Mouse (Mus musculus): ENCODE data around the gene Dnase2a. TPM values are rescaled to one million over a fixed set of nuclear protein-coding genes. Genes with fewer than 3 reads are reported as not detected.
A peak's percentile ranks its signal among the peaks of the same experiment; 100 is the strongest.

Dnase2a gene
- polyA plus RNA-seq, 1 experiment from 2014 or later = 9.8 TPM

GRCm38 (mm10) chr8:84945235-84945632 is 36.9 kb downstream of the Dnase2a start:
- no peaks in the 10 kb centered on the region for H3K9me3 ChIP-seq
- H3K4me2 ChIP-seq = peak overlapping the region; percentile 98
- ATAC-seq (ENCODE audit: low FRiP score) = peak; percentile 27; the same call in 1 of the 2 replicates
- no peaks in the 10 kb centered on the region for H3K36me3 ChIP-seq (replicated peaks)
- peaks cover 29% of the 10 kb centered on the region for H3K4me1 ChIP-seq
- 3% methylated on average over 11 of the region's 11 CpGs for WGBS
- no peak overlapping the region for H3K27ac ChIP-seq
- H3K27me3 ChIP-seq = peaks cover 72% of the 10 kb centered on the region
- peak overlapping the region; percentile 70 for H3K4me3 ChIP-seq (replicated peaks)
- peak overlapping the region; percentile 69; the same call in 1 of the 2 replicates for H3K9ac ChIP-seq

GRCm38 (mm10) chr8:84945633-84946527 is 37.5 kb downstream of the Dnase2a start:
- ATAC-seq (ENCODE audit: low FRiP score) = peak; percentile 77
- Histone ChIP-seq H3K27me3 (peaks cover 76% of the 10 kb centered on the region), H3K4me3 (replicated peaks) (peak overlapping the region; percentile 70), H3K4me2 (peak overlapping the region; percentile 98), H3K9me3 (no peaks in the 10 kb centered on the region), H3K4me1 (peaks cover 29% of the 10 kb centered on the region), H3K9ac (peak overlapping the region; percentile 69), H3K36me3 (replicated peaks) (no peaks in the 10 kb centered on the region), H3K27ac (peak overlapping the region; percentile 59; the same call in 1 of the 2 replicates)
- under 1% methylated on average over 60 of the region's 67 CpGs for WGBS

- Histone ChIP-seq H3K36me3 (replicated peaks) (no peaks in the 10 kb centered on the region), H3K9ac (peak within 1 kb of the TSS; percentile 69), H3K4me1 (peaks cover 29% of the 10 kb centered on the region), H3K9me3 (no peaks in the 10 kb centered on the region), H3K4me3 (replicated peaks) (peak within 1 kb of the TSS; percentile 70), H3K27ac (peak within 1 kb of the TSS; percentile 59; the same call in 1 of the 2 replicates), H3K27me3 (peaks cover 79% of the 10 kb centered on the region), H3K4me2 (peak within 1 kb of the TSS; percentile 98)
- 0 out of 2 replicates have a peak, but pooled peaks have one; percentile 24 for ATAC-seq (ENCODE audit: low FRiP score)
- 8% methylated on average over 17 of the region's 17 CpGs for WGBS
These were observed 38.3 kb downstream of the Dnase2a start, which contains the start of gene Rtbdn for GRCm38 (mm10) chr8:84946528-84947240. Gene Rtbdn (plus strand): TSS chr8:84946991.

- Histone ChIP-seq H3K27ac (no peak overlapping the region), H3K9ac (no peak overlapping the region), H3K36me3 (replicated peaks) (no peaks in the 10 kb centered on the region), H3K4me3 (replicated peaks) (no peak overlapping the region), H3K9me3 (no peaks in the 10 kb centered on the region), H3K4me2 (no peak overlapping the region), H3K4me1 (peaks cover 29% of the 10 kb centered on the region), H3K27me3 (peaks cover 82% of the 10 kb centered on the region)
- no peak for ATAC-seq (ENCODE audit: low FRiP score)
- WGBS = 10% methylated on average over 9 of the region's 9 CpGs
These were observed 38.8 kb downstream of the Dnase2a start for GRCm38 (mm10) chr8:84947241-84947545.

- ATAC-seq (ENCODE audit: low FRiP score) = no peak
- no peak overlapping the region for H3K4me3 ChIP-seq (replicated peaks)
- peaks cover 77% of the 10 kb centered on the region for H3K27me3 ChIP-seq
These were observed 41.4 kb downstream of the Dnase2a start for GRCm38 (mm10) chr8:84949753-84950152.

GRCm38 (mm10) chr8:84952612-84953255 is 44.4 kb downstream of the Dnase2a start:
- Histone ChIP-seq H3K4me1 (0 out of 2 replicates have a peak, but pooled peaks cover 3% of the 10 kb centered on the region), H3K4me2 (no peak overlapping the region), H3K27me3 (peaks cover 50% of the 10 kb centered on the region), H3K9ac (no peak overlapping the region), H3K4me3 (replicated peaks) (no peak overlapping the region), H3K36me3 (replicated peaks) (peaks cover 11% of the 10 kb centered on the region), H3K27ac (no peak overlapping the region), H3K9me3 (no peaks in the 10 kb centered on the region)
- WGBS = 11% methylated on average over 18 of the region's 18 CpGs
- no peak for ATAC-seq (ENCODE audit: low FRiP score)

More at GRCm38 (mm10) chr8:84949753-84950152, 41.4 kb downstream of the Dnase2a start:
- no peaks in the 10 kb centered on the region for H3K9me3 ChIP-seq
- WGBS = 16% methylated on average over 12 of the region's 12 CpGs
- no peak overlapping the region for H3K9ac ChIP-seq
- H3K36me3 ChIP-seq (replicated peaks) = no peaks in the 10 kb centered on the region
- no peak overlapping the region for H3K27ac ChIP-seq
- peaks cover 26% of the 10 kb centered on the region for H3K4me1 ChIP-seq
- no peak overlapping the region for H3K4me2 ChIP-seq

- H3K4me2 ChIP-seq = no peak overlapping the region
- WGBS = 56% methylated on average over 2 of the region's 2 CpGs
- no peak for ATAC-seq (ENCODE audit: low FRiP score)
- H3K27me3 ChIP-seq = peaks cover 17% of the 10 kb centered on the region
- peaks cover 36% of the 10 kb centered on the region for H3K36me3 ChIP-seq (replicated peaks)
- no peak overlapping the region for H3K27ac ChIP-seq
- H3K9ac ChIP-seq = no peak overlapping the region
- H3K4me1 ChIP-seq = 0 out of 2 replicates have a peak, but pooled peaks cover 3% of the 10 kb centered on the region
- H3K4me3 ChIP-seq (replicated peaks) = no peak overlapping the region
- no peaks in the 10 kb centered on the region for H3K9me3 ChIP-seq
These were observed 48.4 kb downstream of the Dnase2a start for GRCm38 (mm10) chr8:84956768-84957167.

- no peaks in the 10 kb centered on the region for H3K9me3 ChIP-seq
- H3K4me3 ChIP-seq (replicated peaks) = no peak overlapping the region
- H3K27ac ChIP-seq = no peak overlapping the region
- no peaks in the 10 kb centered on the region for H3K27me3 ChIP-seq
- H3K4me2 ChIP-seq = no peak overlapping the region
- H3K9ac ChIP-seq = no peak overlapping the region
- ATAC-seq (ENCODE audit: low FRiP score) = no peak
- 96% methylated on average over 7 of the region's 7 CpGs for WGBS
- H3K36me3 ChIP-seq (replicated peaks) = peaks cover 42% of the 10 kb centered on the region
- H3K4me1 ChIP-seq = peaks cover 1% of the 10 kb centered on the region
These were observed 51.5 kb downstream of the Dnase2a start for GRCm38 (mm10) chr8:84959811-84960210.

- ATAC-seq (ENCODE audit: low FRiP score) = no peak
- Histone ChIP-seq H3K9me3 (no peaks in the 10 kb centered on the region), H3K4me3 (replicated peaks) (no peak overlapping the region), H3K4me2 (no peak overlapping the region), H3K27ac (no peak overlapping the region), H3K36me3 (replicated peaks) (peaks cover 21% of the 10 kb centered on the region), H3K4me1 (peaks cover 19% of the 10 kb centered on the region), H3K27me3 (no peaks in the 10 kb centered on the region), H3K9ac (no peak overlapping the region)
- WGBS = 87% methylated on average over 4 of the region's 4 CpGs
These were observed 55.6 kb downstream of the Dnase2a start for GRCm38 (mm10) chr8:84963952-84964351.

GRCm38 (mm10) chr8:84965731-84966291 is 57.5 kb downstream of the Dnase2a start:
- ATAC-seq (ENCODE audit: low FRiP score) = peak; percentile 84
- peak overlapping the region; percentile 69 for H3K4me3 ChIP-seq (replicated peaks)
- H3K4me1 ChIP-seq = peaks cover 26% of the 10 kb centered on the region
- under 1% methylated on average over 41 of the region's 41 CpGs for WGBS
- no peaks in the 10 kb centered on the region for H3K9me3 ChIP-seq
- no peaks in the 10 kb centered on the region for H3K27me3 ChIP-seq
- peak overlapping the region; percentile 74 for H3K27ac ChIP-seq
- peak overlapping the region; percentile 92 for H3K4me2 ChIP-seq
- peaks cover 11% of the 10 kb centered on the region for H3K36me3 ChIP-seq (replicated peaks)
- peak overlapping the region; percentile 75 for H3K9ac ChIP-seq

GRCm38 (mm10) chr8:84966603-84967002 is 58.2 kb downstream of the Dnase2a start:
- no peak overlapping the region for H3K9ac ChIP-seq
- ATAC-seq (ENCODE audit: low FRiP score) = no peak
- H3K4me1 ChIP-seq = peaks cover 34% of the 10 kb centered on the region
- H3K27ac ChIP-seq = no peak overlapping the region; the same call in 1 of the 2 replicates
- WGBS = 52% methylated on average over 3 of the region's 3 CpGs
- 0 out of 2 replicates have a peak overlapping the region, but pooled peaks have one; percentile 92 for H3K4me2 ChIP-seq
- H3K9me3 ChIP-seq = no peaks in the 10 kb centered on the region
- no peak overlapping the region for H3K4me3 ChIP-seq (replicated peaks)
- H3K27me3 ChIP-seq = no peaks in the 10 kb centered on the region
- peaks cover 18% of the 10 kb centered on the region for H3K36me3 ChIP-seq (replicated peaks)

Measured in forebrain, embryonic 12.5 days (tissue).